Mouse (Mus musculus): ENCODE results near the gene Stk40. TPM values are rescaled to one million over a fixed set of nuclear protein-coding genes. Genes with fewer than 3 reads are reported as not detected.

Gene Stk40
- total and polyA plus RNA-seq, 2 experiments from 2014 or later: 16.9 to 21.2 TPM

DNA sequence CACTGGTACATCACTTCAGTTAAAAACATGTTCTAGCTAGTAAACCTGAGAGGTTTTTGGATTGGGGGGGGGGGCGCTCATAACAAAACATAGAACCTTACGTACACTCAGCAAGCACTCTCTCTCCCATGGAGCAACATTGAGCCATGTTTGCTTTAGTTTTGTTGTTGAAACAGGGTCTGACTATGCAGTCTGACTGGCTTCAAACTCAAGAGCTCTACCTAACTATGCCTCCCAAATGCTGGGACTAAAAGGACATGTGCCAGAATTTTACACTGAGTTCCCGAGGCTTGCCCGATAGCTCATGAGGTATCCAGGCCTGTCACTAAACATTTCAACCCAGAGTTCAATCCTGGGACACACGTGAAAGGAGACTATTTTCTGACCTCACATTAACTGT, 79.3 kb downstream of the Stk40 start:
- no peak for ATAC-seq (ENCODE audit: low FRiP score)
- 90% methylated on average over 5 of the region's 5 CpGs for WGBS
- peaks cover 16% of the 10 kb centered on the region for H3K36me3 ChIP-seq (ENCODE audit: insufficient read depth, low read length)

DNA sequence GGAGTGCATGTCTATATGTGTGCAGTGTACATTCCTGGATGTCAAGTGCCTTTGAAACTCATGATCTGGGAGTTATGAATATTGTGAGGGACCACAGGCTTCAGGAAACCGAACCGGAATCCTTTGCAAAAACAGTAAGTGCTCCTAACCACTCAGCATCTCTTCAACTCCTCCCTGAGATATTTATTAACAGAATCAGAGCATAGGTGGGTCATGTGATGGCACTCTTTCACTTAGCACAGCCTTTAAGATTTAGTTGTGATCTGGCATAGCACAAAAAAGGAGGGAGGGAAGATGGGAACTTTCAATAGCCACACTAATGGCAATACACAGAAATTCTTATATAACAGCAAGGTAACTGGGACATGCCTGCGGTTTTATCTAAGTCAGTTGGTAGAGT, 83.3 kb downstream of the Stk40 start:
- ATAC-seq (ENCODE audit: low FRiP score) (no peak), DNase-seq (ENCODE audit: low spot score) (no peak)
- Histone ChIP-seq H3K4me1 (ENCODE audit: insufficient read depth, low read length) (no peaks in the 10 kb centered on the region), H3K4me3 (ENCODE audit: low read depth, low read length) (no peak overlapping the region), H3K9ac (replicated peaks; ENCODE audit: low read length, poor library complexity, severe bottlenecking) (no peak overlapping the region), H3K9me3 (ENCODE audit: low read length) (no peaks in the 10 kb centered on the region), H3K27ac (ENCODE audit: low read depth, low read length) (no peak overlapping the region), H3K36me3 (ENCODE audit: insufficient read depth, low read length) (peaks cover 12% of the 10 kb centered on the region; the same call in 1 of the 2 replicates), H3K4me2 (ENCODE audit: low read depth, low read length, poor library complexity, severe bottlenecking) (no peak overlapping the region), H3K27me3 (ENCODE audit: insufficient read depth, low read length) (no peaks in the 10 kb centered on the region)
- 90% methylated on average over 3 of the region's 3 CpGs for WGBS
- no peak for TF ChIP-seq CTCF (IDR thresholded peaks at IDR 0.05)

More for the DNA sequence above, 79.3 kb downstream of the Stk40 start:
- H3K4me2 ChIP-seq (ENCODE audit: low read depth, low read length, poor library complexity, severe bottlenecking): no peak overlapping the region
- no peaks in the 10 kb centered on the region for H3K4me1 ChIP-seq (ENCODE audit: insufficient read depth, low read length)
- H3K4me3 ChIP-seq (ENCODE audit: low read depth, low read length): no peak overlapping the region
- no peak for TF ChIP-seq CTCF (IDR thresholded peaks at IDR 0.05)
- no peaks in the 10 kb centered on the region for H3K9me3 ChIP-seq (ENCODE audit: low read length)
- DNase-seq (ENCODE audit: low spot score): no peak
- no peak overlapping the region for H3K27ac ChIP-seq (ENCODE audit: low read depth, low read length)
- no peak overlapping the region for H3K9ac ChIP-seq (replicated peaks; ENCODE audit: low read length, poor library complexity, severe bottlenecking)
- H3K27me3 ChIP-seq (ENCODE audit: insufficient read depth, low read length): no peaks in the 10 kb centered on the region

Other genes with a start within 250 kb of the Stk40 start
- gene Csf3r, start 79.4 kb upstream of the Stk40 start, total RNA-seq (2014; rRNA removed): 0.24 and 2.2 TPM in 2 replicates
- 0.34 and 0.60 TPM in 2 replicates for gene Csf3r, start 79.4 kb upstream of the Stk40 start, polyA plus RNA-seq (2015; fragmentation: Nextera tagmentation; extraction: Ambion mirVana)
- 53.8 and 73.2 TPM in 2 replicates for gene Mrps15, start 57.0 kb upstream of the Stk40 start, total RNA-seq (2014; rRNA removed)
- 137 and 151 TPM in 2 replicates for gene Mrps15, start 57.0 kb upstream of the Stk40 start, polyA plus RNA-seq (2015; fragmentation: Nextera tagmentation; extraction: Ambion mirVana)
- 19.1 and 34.3 TPM in 2 replicates for gene Oscp1, start 45.4 kb upstream of the Stk40 start, total RNA-seq (2014; rRNA removed)
- 47.7 and 50.2 TPM in 2 replicates for gene Oscp1, start 45.4 kb upstream of the Stk40 start, polyA plus RNA-seq (2015; fragmentation: Nextera tagmentation; extraction: Ambion mirVana)
- gene Lsm10, start 7.3 kb upstream of the Stk40 start, total RNA-seq (2014; rRNA removed): 27.0 and 28.6 TPM in 2 replicates
- 47.7 and 49.3 TPM in 2 replicates for gene Lsm10, start 7.3 kb upstream of the Stk40 start, polyA plus RNA-seq (2015; fragmentation: Nextera tagmentation; extraction: Ambion mirVana)
- 8.5 and 12.3 TPM in 2 replicates for gene Eva1b, start 43.8 kb downstream of the Stk40 start, total RNA-seq (2014; rRNA removed)
- gene Eva1b, start 43.8 kb downstream of the Stk40 start, polyA plus RNA-seq (2015; fragmentation: Nextera tagmentation; extraction: Ambion mirVana): 9.1 and 10.6 TPM in 2 replicates
- 0.19 and 2.7 TPM in 2 replicates for gene Sh3d21, start 59.5 kb downstream of the Stk40 start, total RNA-seq (2014; rRNA removed)
- gene Sh3d21, start 59.5 kb downstream of the Stk40 start, polyA plus RNA-seq (2015; fragmentation: Nextera tagmentation; extraction: Ambion mirVana): 2.6 and 2.9 TPM in 2 replicates
- 119 and 162 TPM in 2 replicates for gene Thrap3, start 98.8 kb downstream of the Stk40 start, total RNA-seq (2014; rRNA removed)
- gene Thrap3, start 98.8 kb downstream of the Stk40 start, polyA plus RNA-seq (2015; fragmentation: Nextera tagmentation; extraction: Ambion mirVana): 81.6 and 94.8 TPM in 2 replicates
- 106 and 124 TPM in 2 replicates for gene Map7d1, start 152.4 kb downstream of the Stk40 start, total RNA-seq (2014; rRNA removed)
- 56.9 and 61.2 TPM in 2 replicates for gene Map7d1, start 152.4 kb downstream of the Stk40 start, polyA plus RNA-seq (2015; fragmentation: Nextera tagmentation; extraction: Ambion mirVana)
- 121 and 122 TPM in 2 replicates for gene Trappc3, start 158.4 kb downstream of the Stk40 start, total RNA-seq (2014; rRNA removed)
- 173 and 186 TPM in 2 replicates for gene Trappc3, start 158.4 kb downstream of the Stk40 start, polyA plus RNA-seq (2015; fragmentation: Nextera tagmentation; extraction: Ambion mirVana)
- 8.3 and 11.0 TPM in 2 replicates for gene Col8a2, start 182.8 kb downstream of the Stk40 start, total RNA-seq (2014; rRNA removed)
- gene Col8a2, start 182.8 kb downstream of the Stk40 start, polyA plus RNA-seq (2015; fragmentation: Nextera tagmentation; extraction: Ambion mirVana): 1.3 TPM in 2 replicates
- 61.9 and 73.5 TPM in 2 replicates for gene Adprhl2, start 217.7 kb downstream of the Stk40 start, total RNA-seq (2014; rRNA removed)
- 80.6 and 84.1 TPM in 2 replicates for gene Adprhl2, start 217.7 kb downstream of the Stk40 start, polyA plus RNA-seq (2015; fragmentation: Nextera tagmentation; extraction: Ambion mirVana)
- gene Tekt2, start 221.7 kb downstream of the Stk40 start, total RNA-seq (2014; rRNA removed): 5.0 and 6.3 TPM in 2 replicates
- 19.1 and 19.9 TPM in 2 replicates for gene Tekt2, start 221.7 kb downstream of the Stk40 start, polyA plus RNA-seq (2015; fragmentation: Nextera tagmentation; extraction: Ambion mirVana)

All from midbrain, postnatal 0 days (tissue).